Comparison of ENCODE assay signal across 8 mouse cellular contexts in genomic region chr6:21215491-21216191, GRCm38 (mm10). TPM values are rescaled to one million over a fixed set of nuclear protein-coding genes. Genes with fewer than 3 reads are reported as not detected.
DNase-seq lines count a peak whose midpoint lies in the region; ATAC-seq and TF ChIP-seq lines count a peak whose summit lies in the region.

Gene Kcnd2 (plus strand): TSS chr6:21215503.

- peak within 1 kb of the TSS; percentile 98 for H3K4me2 ChIP-seq in kidney, embryonic 14.5 days (replicated peaks; ENCODE audit: low read depth, low read length)
- H3K4me2 ChIP-seq in heart, embryonic 13.5 days = peak within 1 kb of the TSS; percentile 96

- no peak within 1 kb of the TSS for H3K27ac ChIP-seq in kidney, embryonic 14.5 days (ENCODE audit: low read depth, low read length)
- peak within 1 kb of the TSS; percentile 88 for H3K27ac ChIP-seq in cortical plate, adult 2 months (ENCODE audit: insufficient read depth, low read length)
- 0 out of 2 replicates have a peak within 1 kb of the TSS, but pooled peaks have one; percentile 12 for H3K27ac ChIP-seq in heart, embryonic 13.5 days (replicated peaks)
- H3K27ac ChIP-seq in small intestine, adult 2 months (ENCODE audit: insufficient read depth, low read depth, low read length) = no peak within 1 kb of the TSS
- H3K27ac ChIP-seq in thymus, adult 2 months (ENCODE audit: control insufficient read depth, insufficient read depth, low read length) = no peak within 1 kb of the TSS

- H3K4me3 ChIP-seq in kidney, embryonic 14.5 days (ENCODE audit: low read length) = peak within 1 kb of the TSS; percentile 69
- peak within 1 kb of the TSS; percentile 97 for H3K4me3 ChIP-seq in cortical plate, adult 2 months (ENCODE audit: insufficient read depth, low read length)
- H3K4me3 ChIP-seq in heart, embryonic 13.5 days = peak within 1 kb of the TSS; percentile 80
- peak within 1 kb of the TSS; percentile 31 for H3K4me3 ChIP-seq in small intestine, adult 2 months (ENCODE audit: low read depth, low read length)
- no peak within 1 kb of the TSS for H3K4me3 ChIP-seq in thymus, adult 2 months (ENCODE audit: control insufficient read depth, insufficient read depth, low read length)

- intact Hi-C loops in left cerebral cortex, postnatal 36 days (cut with DNase I) = loop anchor here (2.0 to 10.0 kb wide), 3 partner anchors 199 to 375 kb away; no protein-coding TSS in a partner anchor

- H3K9me3 ChIP-seq in kidney, embryonic 14.5 days (ENCODE audit: control insufficient read depth, low read length) = no peaks in the 10 kb centered on the region
- no peaks in the 10 kb centered on the region for H3K9me3 ChIP-seq in heart, embryonic 13.5 days

- no peaks in the 10 kb centered on the region for H3K36me3 ChIP-seq in kidney, embryonic 14.5 days (ENCODE audit: control insufficient read depth, insufficient read depth, low read length)
- no peaks in the 10 kb centered on the region for H3K36me3 ChIP-seq in heart, embryonic 13.5 days
- no peaks in the 10 kb centered on the region for H3K36me3 ChIP-seq in small intestine, adult 2 months (ENCODE audit: control insufficient read depth, insufficient read depth, low read length)
- H3K36me3 ChIP-seq in thymus, adult 2 months (ENCODE audit: control insufficient read depth, insufficient read depth, low read length) = no peaks in the 10 kb centered on the region

- no peak for TF ChIP-seq POLR2A in cortical plate, adult 2 months (IDR thresholded peaks at IDR 0.05; ENCODE audit: extremely low read depth, insufficient read depth, low read length)
- TF ChIP-seq POLR2A in small intestine, adult 2 months (IDR thresholded peaks at IDR 0.05; ENCODE audit: low read depth, low read length) = no peak
- no peak for TF ChIP-seq POLR2A in thymus, adult 2 months (IDR thresholded peaks at IDR 0.05; ENCODE audit: control insufficient read depth, extremely low read depth, insufficient read depth, low read length, poor library complexity)

- DNase-seq in kidney, postnatal 36 days = no peak
- peak in 1 of 2 experiments; percentile 3 for DNase-seq in left cerebral cortex, postnatal 36 days (ENCODE audit: low spot score in 2 of 2)
- no peak for DNase-seq in frontal cortex, postnatal 36 days (ENCODE audit: low spot score in 2 of 2)
- DNase-seq in thymus, adult 2 months = no peak

- H3K27me3 ChIP-seq in kidney, embryonic 14.5 days (ENCODE audit: control insufficient read depth, insufficient read depth, low read length) = peaks cover 5% of the 10 kb centered on the region
- peaks cover 24% of the 10 kb centered on the region for H3K27me3 ChIP-seq in heart, embryonic 13.5 days (replicated peaks)
- peaks cover 11% of the 10 kb centered on the region for H3K27me3 ChIP-seq in small intestine, adult 2 months (ENCODE audit: control insufficient read depth, insufficient read depth, low read length)
- peaks cover 7% of the 10 kb centered on the region for H3K27me3 ChIP-seq in thymus, adult 2 months (ENCODE audit: control insufficient read depth, insufficient read depth, low read length)

- H3K4me1 ChIP-seq in kidney, embryonic 14.5 days (ENCODE audit: control insufficient read depth, insufficient read depth, low read length) = no peaks in the 10 kb centered on the region
- H3K4me1 ChIP-seq in cortical plate, adult 2 months (ENCODE audit: control insufficient read depth, insufficient read depth, low read length) = 0 out of 2 replicates have a peak, but pooled peaks cover 1% of the 10 kb centered on the region
- H3K4me1 ChIP-seq in heart, embryonic 13.5 days = peaks cover 4% of the 10 kb centered on the region
- 0 out of 2 replicates have a peak, but pooled peaks cover 3% of the 10 kb centered on the region for H3K4me1 ChIP-seq in small intestine, adult 2 months (ENCODE audit: control insufficient read depth, insufficient read depth, insufficient read length, low read length)
- H3K4me1 ChIP-seq in thymus, adult 2 months (replicated peaks; ENCODE audit: control insufficient read depth, insufficient read depth, low read length) = no peaks in the 10 kb centered on the region

- no peak for TF ChIP-seq CTCF in cortical plate, adult 2 months (IDR thresholded peaks at IDR 0.05; ENCODE audit: extremely low read depth, insufficient read depth, low read length)
- no peak for TF ChIP-seq CTCF in small intestine, adult 2 months (IDR thresholded peaks at IDR 0.05; ENCODE audit: extremely low read depth, insufficient read length, insufficient replicate concordance, low read depth, low read length)
- TF ChIP-seq CTCF in thymus, adult 2 months (IDR thresholded peaks at IDR 0.05; ENCODE audit: borderline replicate concordance, control insufficient read depth, extremely low read depth, insufficient read depth, low read length, poor library complexity) = no peak

- H3K9ac ChIP-seq in kidney, embryonic 14.5 days (ENCODE audit: low read depth, low read length) = peak within 1 kb of the TSS; percentile 66
- peak within 1 kb of the TSS; percentile 85 for H3K9ac ChIP-seq in heart, embryonic 13.5 days

- ATAC-seq in kidney, embryonic 14.5 days (ENCODE audit: low FRiP score, low TSS enrichment) = peak; percentile 56
- ATAC-seq in heart, embryonic 13.5 days (ENCODE audit: extremely low read depth, insufficient number of reproducible peaks, low FRiP score, low TSS enrichment) = no peak

- WGBS in kidney, embryonic 14.5 days = 9% methylated on average over 33 of the region's 34 CpGs
- 10% methylated on average over 33 of the region's 34 CpGs for WGBS in heart, embryonic 13.5 days
- WGBS in small intestine, adult 2 months = 12% methylated on average over 34 of the region's 34 CpGs
- WGBS in thymus, adult 2 months = 14% methylated on average over 34 of the region's 34 CpGs

RNA-seq across cellular contexts. Expression of gene Kcnd2, which starts in this region (rescaled TPM):
- polyA plus RNA-seq in kidney, embryonic 14.5 days (2014; fragmentation: Nextera tagmentation; extraction: Ambion mirVana) = 3.8 and 4.1 TPM in 2 replicates
- polyA plus RNA-seq in cortical plate, adult 2 months (2012; rRNA removed) = 32.0 and 36.3 TPM in 2 replicates
- polyA plus RNA-seq in heart, embryonic 13.5 days (2015; fragmentation: Nextera tagmentation; extraction: Ambion mirVana) = 1.6 and 2.0 TPM in 2 replicates
- total RNA-seq in left cerebral cortex, postnatal 36 days (2021) = 10 to 100 TPM; 73.7 to 74.1 TPM
- 0.01 and 0.06 TPM in 2 replicates for polyA plus RNA-seq in small intestine, adult 2 months (2012; rRNA removed)
- polyA plus RNA-seq in thymus, adult 2 months (2012; rRNA removed) = 0.04 and 0.50 TPM in 2 replicates

Comparison
In these comparisons a context has a peak if more than half of its experiments do, and no peak if none do; other contexts are left out.
1. H3K27ac ChIP-seq: peak in cortical plate, adult 2 months (single experiment) and heart, embryonic 13.5 days (single experiment); none in kidney, embryonic 14.5 days (single experiment), small intestine, adult 2 months (single experiment) and thymus, adult 2 months (single experiment).